Mouse (Mus musculus) thymus, postnatal 36 days (tissue): Measurements from ENCODE around the gene 4921511C20Rik.

Experiments
- DNase-seq, 2 experiments: peaks; one replicate each; pipeline ENCODE4 v3.0.0; 2022; ENCODE audit warnings: mixed read lengths in 2 of 2

Gene 4921511C20Rik

DNA sequence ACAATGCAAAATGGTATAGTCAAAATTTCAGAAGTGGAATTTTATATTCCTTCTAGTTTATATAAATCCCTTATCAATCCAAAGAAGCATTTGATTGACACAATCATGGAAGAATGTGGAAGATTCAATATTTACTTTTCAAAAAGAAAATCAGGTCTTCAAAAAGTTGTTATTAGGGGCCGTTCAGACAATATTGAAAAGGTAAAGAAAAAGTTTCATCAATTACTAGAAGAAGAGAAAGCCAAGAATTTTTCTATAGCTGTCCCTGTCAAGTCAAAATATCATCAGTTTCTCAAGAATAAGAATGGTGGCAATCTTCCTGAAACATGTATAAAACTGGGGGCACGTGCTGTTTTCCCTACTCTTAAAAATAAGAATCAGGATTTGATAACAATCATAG lies at the start of gene 4921511C20Rik:
Gene 4921511C20Rik, plus strand, starts transcription at position 301 of the 400 bp plus-strand sequence.
- DNase-seq = no peak
